Mouse (Mus musculus) kidney, adult 2 months (tissue): ENCODE measurements at regions not wholly inside any gene's neighbourhood (a gene's known extent, or its start where the extent isn't known, plus 50 kb on each side); places are given as distances from the start of the nearest gene placed in this dataset.

Experiments used
- DNase-seq: peaks from one replicate; pipeline ENCODE4 v3.0.0; 2021
- H3K27ac ChIP-seq: fragments of 200-500 bp; 2 replicates; pipeline ENCODE4 v1.5.1; 2012; ENCODE audit warnings: low read depth, low read length, control low read depth, inconsistent platforms; ENCODE audit not compliant: insufficient read depth
- H3K27me3 ChIP-seq: fragments of 200-500 bp; replicated peaks from 2 replicates; pipeline ENCODE4 v1.6.1; 2012; ENCODE audit warnings: mild to moderate bottlenecking, moderate library complexity, low read length, inconsistent platforms; ENCODE audit not compliant: control insufficient read depth, insufficient read depth
- H3K36me3 ChIP-seq: fragments of 200-500 bp; 2 replicates; pipeline ENCODE4 v1.6.1; 2012; ENCODE audit warnings: mild to moderate bottlenecking, moderate library complexity, low read length, inconsistent platforms; ENCODE audit not compliant: control insufficient read depth, insufficient read depth
- H3K4me1 ChIP-seq: fragments of 200-500 bp; 2 replicates; pipeline ENCODE4 v1.6.1; 2011; ENCODE audit warnings: low read length; ENCODE audit not compliant: control insufficient read depth, insufficient read depth
- H3K4me3 ChIP-seq: fragments of 200-500 bp; 2 replicates; pipeline ENCODE4 v1.5.1; 2011; ENCODE audit warnings: mild to moderate bottlenecking, low read depth, low read length, control low read depth; ENCODE audit not compliant: insufficient read depth
- CTCF ChIP-seq: fragments of 200-500 bp; conservative IDR thresholded peaks from 2 replicates; pipeline ENCODE4 v1.5.1; 2011; ENCODE audit warnings: low read depth, mild to moderate bottlenecking, control low read depth, low read length, moderate library complexity, mixed read lengths; ENCODE audit not compliant: insufficient read depth, insufficient read length
- POLR2A ChIP-seq: fragments of 200-500 bp; IDR thresholded peaks from one replicate; pipeline ENCODE4 v1.6.1; 2011; ENCODE audit warnings: low read depth, low read length, control low read depth
- WGBS: fragments of 180-500 bp; shearing (Covaris S2); methylation state at CpG from one replicate; pipeline ENCODE4 v1.1.7; 2018; 5-methylcytosine and 5-hydroxymethylcytosine counted together

GRCm38 (mm10) chr17:62292703-62293102 is 588.4 kb downstream of the Efna5 start:
- no peak for DNase-seq
- no peaks in the 10 kb centered on the region for H3K36me3 ChIP-seq
- TF ChIP-seq CTCF (no peak), POLR2A (no peak)
- H3K4me1 ChIP-seq: no peaks in the 10 kb centered on the region
- H3K27me3 ChIP-seq: no peaks in the 10 kb centered on the region
- WGBS: 75% methylated on average over 5 of the region's 5 CpGs
- H3K27ac ChIP-seq: no peak overlapping the region
- no peak overlapping the region for H3K4me3 ChIP-seq

- no peak for DNase-seq
- H3K27me3 ChIP-seq: no peaks in the 10 kb centered on the region
These were observed 593.5 kb downstream of the Efna5 start for GRCm38 (mm10) chr17:62287666-62288065.

GRCm38 (mm10) chr17:62287127-62287526 is 594.0 kb downstream of the Efna5 start:
- H3K27me3 ChIP-seq: no peaks in the 10 kb centered on the region
- TF ChIP-seq CTCF (no peak), POLR2A (no peak)
- DNase-seq: no peak
- 53% methylated on average over 4 of the region's 4 CpGs for WGBS
- no peak overlapping the region for H3K27ac ChIP-seq
- no peaks in the 10 kb centered on the region for H3K4me1 ChIP-seq
- H3K36me3 ChIP-seq: no peaks in the 10 kb centered on the region
- H3K4me3 ChIP-seq: no peak overlapping the region

More at GRCm38 (mm10) chr17:62287666-62288065, 593.5 kb downstream of the Efna5 start:
- no peak overlapping the region for H3K27ac ChIP-seq
- no peak for TF ChIP-seq CTCF
- TF ChIP-seq POLR2A: no peak
- no peaks in the 10 kb centered on the region for H3K36me3 ChIP-seq
- no peaks in the 10 kb centered on the region for H3K4me1 ChIP-seq
- H3K4me3 ChIP-seq: no peak overlapping the region

- no peak for DNase-seq
- Histone ChIP-seq H3K4me1 (no peaks in the 10 kb centered on the region), H3K27ac (no peak overlapping the region), H3K27me3 (no peaks in the 10 kb centered on the region), H3K4me3 (no peak overlapping the region), H3K36me3 (no peaks in the 10 kb centered on the region)
- 83% methylated on average over 12 of the region's 12 CpGs for WGBS
- TF ChIP-seq CTCF (no peak), POLR2A (no peak)
These were observed 594.7 kb downstream of the Efna5 start for GRCm38 (mm10) chr17:62286086-62287080.

GRCm38 (mm10) chr17:62280201-62280600 is 600.9 kb downstream of the Efna5 start:
- Histone ChIP-seq H3K27ac (no peak overlapping the region), H3K4me3 (no peak overlapping the region), H3K36me3 (no peaks in the 10 kb centered on the region), H3K27me3 (no peaks in the 10 kb centered on the region), H3K4me1 (no peaks in the 10 kb centered on the region)
- no peak for DNase-seq
- no peak for TF ChIP-seq CTCF
- no peak for TF ChIP-seq POLR2A
- WGBS: 74% methylated on average over 3 of the region's 3 CpGs

- Histone ChIP-seq H3K4me3 (no peak overlapping the region), H3K4me1 (no peaks in the 10 kb centered on the region), H3K27ac (no peak overlapping the region), H3K27me3 (no peaks in the 10 kb centered on the region), H3K36me3 (no peaks in the 10 kb centered on the region)
- 76% methylated on average over 7 of the region's 7 CpGs for WGBS
- no peak for DNase-seq
- TF ChIP-seq CTCF (no peak), POLR2A (no peak)
These were observed 609.7 kb downstream of the Efna5 start for GRCm38 (mm10) chr17:62271399-62271798.

- no peak for TF ChIP-seq CTCF
- TF ChIP-seq POLR2A: no peak
- 86% methylated on average over 4 of the region's 4 CpGs for WGBS
- H3K4me3 ChIP-seq: no peak overlapping the region
These were observed 611.8 kb downstream of the Efna5 start for GRCm38 (mm10) chr17:62269279-62269678.

More at GRCm38 (mm10) chr17:62269279-62269678, 611.8 kb downstream of the Efna5 start:
- Histone ChIP-seq H3K27ac (no peak overlapping the region), H3K36me3 (no peaks in the 10 kb centered on the region), H3K27me3 (no peaks in the 10 kb centered on the region), H3K4me1 (no peaks in the 10 kb centered on the region)
- DNase-seq: no peak
